ENCODE assay signal across 18 mouse cellular contexts in the genomic region with DNA sequence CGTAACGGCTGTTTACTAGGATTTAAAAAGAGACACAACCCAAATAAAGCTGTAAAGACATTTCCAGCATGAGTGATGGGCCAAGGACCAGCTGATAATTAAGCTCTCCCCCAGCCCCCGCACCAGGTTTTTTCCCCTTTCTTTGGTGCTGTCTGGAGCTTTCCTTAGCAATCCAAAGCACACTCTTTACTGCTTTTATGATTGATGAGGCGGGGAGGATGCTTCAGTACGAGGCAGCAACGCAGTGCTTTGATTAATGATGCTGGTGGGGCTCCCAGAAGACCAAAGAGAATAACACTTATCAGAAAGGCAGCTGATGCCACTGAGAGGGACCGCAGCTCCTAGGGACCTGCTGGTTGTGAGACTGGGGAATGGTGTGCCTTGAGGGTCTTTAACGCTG.
A peak's percentile ranks its signal among the peaks of the same experiment; 100 is the strongest.
DNase-seq lines count a peak whose midpoint lies in the region; ATAC-seq lines count a peak whose summit lies in the region.
"Had no signal": no experiment of that assay in that cellular context is flagged by ENCODE, and none has a peak within 500 bp of the region (broad histone marks: within the 10 kb centered on the region; RNA-seq: fewer than 3 reads in every experiment).

No protein-coding gene starts in this region.

- H3K36me3 ChIP-seq in midbrain, embryonic 13.5 days, result no peaks in the 10 kb centered on the region
- no peaks in the 10 kb centered on the region for H3K36me3 ChIP-seq in midbrain, embryonic 10.5 days
- no peaks in the 10 kb centered on the region for H3K36me3 ChIP-seq in hindbrain, embryonic 14.5 days (replicated peaks; ENCODE audit: control insufficient read depth, insufficient read depth)
- no peaks in the 10 kb centered on the region for H3K36me3 ChIP-seq in neural tube, embryonic 12.5 days
- H3K36me3 ChIP-seq: kidney, embryonic 15.5 days; limb, embryonic 15.5 days had no signal

- no peak overlapping the region for H3K9ac ChIP-seq in midbrain, embryonic 13.5 days (replicated peaks)
- no peak overlapping the region for H3K9ac ChIP-seq in hindbrain, embryonic 14.5 days
- H3K9ac ChIP-seq in neural tube, embryonic 12.5 days, result no peak overlapping the region
- H3K9ac ChIP-seq: kidney, embryonic 15.5 days; limb, embryonic 15.5 days; liver, postnatal 0 days had no signal

- H3K4me2 ChIP-seq in midbrain, embryonic 13.5 days (replicated peaks), result no peak overlapping the region
- no peak overlapping the region; the same call in 1 of the 2 replicates for H3K4me2 ChIP-seq in hindbrain, embryonic 14.5 days (replicated peaks)
- H3K4me2 ChIP-seq in neural tube, embryonic 12.5 days (replicated peaks), result no peak overlapping the region
- H3K4me2 ChIP-seq: kidney, embryonic 15.5 days; limb, embryonic 15.5 days had no signal

- H3K27me3 ChIP-seq in midbrain, embryonic 13.5 days, result no peaks in the 10 kb centered on the region
- H3K27me3 ChIP-seq in midbrain, embryonic 10.5 days (ENCODE audit: low read depth, poor library complexity, severe bottlenecking), result no peaks in the 10 kb centered on the region
- no peaks in the 10 kb centered on the region for H3K27me3 ChIP-seq in hindbrain, embryonic 14.5 days (ENCODE audit: control insufficient read depth, insufficient read depth, low read length)
- H3K27me3 ChIP-seq in neural tube, embryonic 12.5 days (replicated peaks), result no peaks in the 10 kb centered on the region
- H3K27me3 ChIP-seq: CH12.LX; kidney, embryonic 15.5 days; limb, embryonic 15.5 days had no signal

- WGBS in midbrain, embryonic 13.5 days, result 53% methylated on average over 8 of the region's 8 CpGs
- 86% methylated on average over 8 of the region's 8 CpGs for WGBS in midbrain, embryonic 10.5 days
- 29% methylated on average over 8 of the region's 8 CpGs for WGBS in hindbrain, embryonic 14.5 days
- 25% methylated on average over 8 of the region's 8 CpGs for WGBS in neural tube, embryonic 12.5 days

- no peaks in the 10 kb centered on the region for H3K9me3 ChIP-seq in midbrain, embryonic 13.5 days
- H3K9me3 ChIP-seq in midbrain, embryonic 10.5 days (replicated peaks), result no peaks in the 10 kb centered on the region
- no peaks in the 10 kb centered on the region for H3K9me3 ChIP-seq in hindbrain, embryonic 14.5 days (ENCODE audit: control insufficient read depth, low read length)
- no peaks in the 10 kb centered on the region for H3K9me3 ChIP-seq in neural tube, embryonic 12.5 days
- H3K9me3 ChIP-seq: kidney, embryonic 15.5 days; limb, embryonic 15.5 days had no signal

- H3K4me3 ChIP-seq in midbrain, embryonic 13.5 days (replicated peaks), result no peak overlapping the region
- H3K4me3 ChIP-seq in midbrain, embryonic 10.5 days, result no peak overlapping the region
- no peak overlapping the region for H3K4me3 ChIP-seq in hindbrain, embryonic 14.5 days (replicated peaks; ENCODE audit: low read length)
- H3K4me3 ChIP-seq in neural tube, embryonic 12.5 days, result no peak overlapping the region
- H3K4me3 ChIP-seq: kidney, embryonic 15.5 days; left cerebral cortex, adult 2 months; limb, embryonic 15.5 days had no signal

- peak overlapping the region; percentile 32 for H3K27ac ChIP-seq in midbrain, embryonic 13.5 days
- no peak overlapping the region for H3K27ac ChIP-seq in midbrain, embryonic 10.5 days (replicated peaks)
- peak overlapping the region; percentile 69 for H3K27ac ChIP-seq in hindbrain, embryonic 14.5 days
- no peak overlapping the region; the same call in 1 of the 2 replicates for H3K27ac ChIP-seq in neural tube, embryonic 12.5 days
- H3K27ac ChIP-seq: kidney, embryonic 15.5 days; left cerebral cortex, adult 2 months; limb, embryonic 15.5 days had no signal

- peak; percentile 16 for DNase-seq in embryo, embryonic 10 days (ENCODE audit: low spot score)
- DNase-seq in embryo, embryonic 9.5 days (ENCODE audit: extremely low spot score), result no peak
- DNase-seq in midbrain, embryonic 10.5 days (ENCODE audit: low spot score), result no peak
- peak; percentile 63 for DNase-seq in hindbrain, embryonic 14.5 days (ENCODE audit: low spot score)
- no peak for DNase-seq in gastrocnemius, postnatal 10 days
- DNase-seq: adrenal gland, postnatal 25 days; cerebellum, adult 8-10 months; heart, adult 18-20 months; liver, postnatal 0 days; right cerebral cortex, postnatal 14 days; thymus, postnatal 36 days had no signal

- 0 out of 2 replicates have a peak, but pooled peaks cover 9% of the 10 kb centered on the region for H3K4me1 ChIP-seq in midbrain, embryonic 13.5 days (replicated peaks)
- H3K4me1 ChIP-seq in midbrain, embryonic 10.5 days, result no peaks in the 10 kb centered on the region
- peaks cover 10% of the 10 kb centered on the region for H3K4me1 ChIP-seq in hindbrain, embryonic 14.5 days (replicated peaks; ENCODE audit: control insufficient read depth, insufficient read depth, low read length)
- H3K4me1 ChIP-seq in neural tube, embryonic 12.5 days, result 0 out of 2 replicates have a peak, but pooled peaks cover 6% of the 10 kb centered on the region

- no peak for ATAC-seq in midbrain, embryonic 13.5 days
- ATAC-seq in hindbrain, embryonic 14.5 days (ENCODE audit: low FRiP score), result peak; percentile 77
- peak; percentile 75 for ATAC-seq in neural tube, embryonic 12.5 days (ENCODE audit: low FRiP score, low read depth)
- ATAC-seq in granulocyte monocyte progenitor cell, adult 5-6 weeks (replicated peaks; ENCODE audit: poor library complexity, severe bottlenecking), result no peak
- ATAC-seq: liver, postnatal 0 days had no signal

Comparison
In these comparisons a context has a peak if more than half of its experiments do, and no peak if none do; other contexts are left out.
1. DNase-seq: peak in embryo, embryonic 10 days (single experiment) and hindbrain, embryonic 14.5 days (single experiment); none in embryo, embryonic 9.5 days (single experiment), midbrain, embryonic 10.5 days (single experiment) and gastrocnemius, postnatal 10 days (single experiment).
2. H3K27ac ChIP-seq: peak in midbrain, embryonic 13.5 days (single experiment) and hindbrain, embryonic 14.5 days (single experiment); none in midbrain, embryonic 10.5 days (single experiment) and neural tube, embryonic 12.5 days (single experiment).
3. ATAC-seq: peak in hindbrain, embryonic 14.5 days (single experiment) and neural tube, embryonic 12.5 days (single experiment); none in midbrain, embryonic 13.5 days (single experiment) and granulocyte monocyte progenitor cell, adult 5-6 weeks (single experiment).